In genomic region chr17:45884021-45884722, GRCm38 (mm10) we compare ENCODE assay signal across 17 mouse cellular contexts.
DNase-seq lines count a peak whose midpoint lies in the region; ATAC-seq and TF ChIP-seq lines count a peak whose summit lies in the region.
"Had no signal": no experiment of that assay in that cellular context is flagged by ENCODE, and none has a peak within 500 bp of the region (broad histone marks: within the 10 kb centered on the region; RNA-seq: fewer than 3 reads in every experiment).

No protein-coding gene starts in this region.

- H3K4me1 ChIP-seq in liver, postnatal 0 days (ENCODE audit: insufficient read depth) = peaks cover 14% of the 10 kb centered on the region
- H3K4me1 ChIP-seq in liver, embryonic 11.5 days (replicated peaks; ENCODE audit: control insufficient read depth, insufficient read depth, low read length) = peaks cover 16% of the 10 kb centered on the region
- H3K4me1 ChIP-seq in forebrain, embryonic 14.5 days (ENCODE audit: control insufficient read depth, insufficient read depth, low read length) = no peaks in the 10 kb centered on the region
- H3K4me1 ChIP-seq: forebrain, embryonic 15.5 days had no signal

- TF ChIP-seq EP300 in liver, postnatal 0 days (IDR thresholded peaks at IDR 0.05; ENCODE audit: low read depth) = no peak

- no peak for TF ChIP-seq CTCF in liver, postnatal 0 days (IDR thresholded peaks at IDR 0.05; ENCODE audit: low read depth)

- DNase-seq in liver, postnatal 0 days = no peak
- DNase-seq in liver, embryonic 11.5 days (ENCODE audit: low spot score) = no peak
- peak; percentile 84 to 86 for DNase-seq in kidney, adult 8-10 months
- DNase-seq in kidney, postnatal 36 days = peak; percentile 84 to 90
- no peak for DNase-seq in forebrain, embryonic 14.5 days (ENCODE audit: low spot score)
- DNase-seq in lung, postnatal 10 days = no peak
- DNase-seq in retina, embryonic 14.5 days (ENCODE audit: low spot score) = no peak
- DNase-seq: adrenal gland, postnatal 10 days; cerebellum, postnatal 10 days; gastrocnemius, postnatal 36 days; liver, embryonic 13.5 days; thymus, adult 2 months had no signal

- 43% methylated on average over 9 of the region's 9 CpGs for WGBS in liver, postnatal 0 days (ENCODE audit: insufficient replicate concordance)
- WGBS in liver, embryonic 11.5 days = 53% methylated on average over 9 of the region's 9 CpGs
- WGBS in forebrain, embryonic 14.5 days = 81% methylated on average over 9 of the region's 9 CpGs

- H3K27ac ChIP-seq in liver, postnatal 0 days (ENCODE audit: low read depth) = peak overlapping the region; percentile 74
- H3K27ac ChIP-seq in liver, embryonic 11.5 days (ENCODE audit: low read depth, low read length) = no peak overlapping the region
- H3K27ac ChIP-seq in forebrain, embryonic 14.5 days (ENCODE audit: low read depth, low read length) = no peak overlapping the region
- H3K27ac ChIP-seq: embryonic facial prominence, embryonic 12.5 days; forebrain, embryonic 15.5 days; midbrain, embryonic 13.5 days; neural tube, embryonic 12.5 days had no signal

- ATAC-seq in liver, postnatal 0 days = no peak
- no peak for ATAC-seq in liver, embryonic 11.5 days (replicated peaks; ENCODE audit: low FRiP score)
- no peak for ATAC-seq in forebrain, embryonic 14.5 days
- ATAC-seq: forebrain, embryonic 15.5 days; lung, postnatal 0 days; midbrain, embryonic 13.5 days had no signal

- no peak overlapping the region for H3K4me3 ChIP-seq in liver, postnatal 0 days (ENCODE audit: low read depth, low read length)
- H3K4me3 ChIP-seq in liver, embryonic 11.5 days (ENCODE audit: low read depth, low read length) = no peak overlapping the region
- no peak overlapping the region for H3K4me3 ChIP-seq in forebrain, embryonic 14.5 days (ENCODE audit: low read depth, low read length)
- H3K4me3 ChIP-seq: embryonic facial prominence, embryonic 12.5 days; forebrain, embryonic 15.5 days; liver, embryonic 13.5 days; midbrain, embryonic 13.5 days; neural tube, embryonic 12.5 days had no signal

- no peaks in the 10 kb centered on the region for H3K9me3 ChIP-seq in liver, postnatal 0 days (ENCODE audit: low read length)
- no peaks in the 10 kb centered on the region for H3K9me3 ChIP-seq in liver, embryonic 11.5 days (ENCODE audit: control insufficient read depth, low read length)
- H3K9me3 ChIP-seq in forebrain, embryonic 14.5 days (replicated peaks; ENCODE audit: control insufficient read depth, low read length) = no peaks in the 10 kb centered on the region
- H3K9me3 ChIP-seq: embryonic facial prominence, embryonic 12.5 days; forebrain, embryonic 15.5 days; liver, embryonic 13.5 days; midbrain, embryonic 13.5 days; neural tube, embryonic 12.5 days had no signal

- H3K4me2 ChIP-seq in liver, postnatal 0 days (ENCODE audit: low read depth, low read length) = peak overlapping the region; percentile 32; the same call in 1 of the 2 replicates
- H3K4me2 ChIP-seq in liver, embryonic 11.5 days = no peak overlapping the region
- H3K4me2 ChIP-seq in forebrain, embryonic 14.5 days (ENCODE audit: low read length) = no peak overlapping the region
- H3K4me2 ChIP-seq: embryonic facial prominence, embryonic 12.5 days; forebrain, embryonic 15.5 days; liver, embryonic 13.5 days; midbrain, embryonic 13.5 days; neural tube, embryonic 12.5 days had no signal

- no peaks in the 10 kb centered on the region for H3K27me3 ChIP-seq in liver, postnatal 0 days (ENCODE audit: insufficient read depth, low read length)
- no peaks in the 10 kb centered on the region; the same call in none of the 2 replicates for H3K27me3 ChIP-seq in liver, embryonic 11.5 days (replicated peaks; ENCODE audit: control insufficient read depth, insufficient read depth, low read length)
- H3K27me3 ChIP-seq in forebrain, embryonic 14.5 days (replicated peaks; ENCODE audit: control insufficient read depth, insufficient read depth, low read length) = no peaks in the 10 kb centered on the region
- H3K27me3 ChIP-seq: embryonic facial prominence, embryonic 12.5 days; forebrain, embryonic 15.5 days; neural tube, embryonic 12.5 days had no signal

- no peak overlapping the region for H3K9ac ChIP-seq in liver, postnatal 0 days (replicated peaks)
- H3K9ac ChIP-seq in liver, embryonic 11.5 days (ENCODE audit: low read depth, low read length) = no peak overlapping the region
- no peak overlapping the region for H3K9ac ChIP-seq in forebrain, embryonic 14.5 days (ENCODE audit: low read length)
- H3K9ac ChIP-seq: embryonic facial prominence, embryonic 12.5 days; forebrain, embryonic 15.5 days; liver, embryonic 13.5 days; midbrain, embryonic 13.5 days; neural tube, embryonic 12.5 days had no signal

- no peaks in the 10 kb centered on the region for H3K36me3 ChIP-seq in liver, postnatal 0 days (replicated peaks; ENCODE audit: insufficient read depth, low read length)
- no peaks in the 10 kb centered on the region for H3K36me3 ChIP-seq in liver, embryonic 11.5 days (ENCODE audit: control insufficient read depth, insufficient read depth, low read length)
- H3K36me3 ChIP-seq in forebrain, embryonic 14.5 days (ENCODE audit: control insufficient read depth, insufficient read depth, low read length) = no peaks in the 10 kb centered on the region
- H3K36me3 ChIP-seq: embryonic facial prominence, embryonic 12.5 days; forebrain, embryonic 15.5 days; liver, embryonic 13.5 days; midbrain, embryonic 13.5 days; neural tube, embryonic 12.5 days had no signal

Comparison
In these comparisons a context has a peak if more than half of its experiments do, and no peak if none do; other contexts are left out.
1. DNase-seq: peak in kidney, adult 8-10 months (2 of 2) and kidney, postnatal 36 days (2 of 2); none in liver, postnatal 0 days (single experiment), liver, embryonic 11.5 days (single experiment), forebrain, embryonic 14.5 days (single experiment), lung, postnatal 10 days (single experiment) and retina, embryonic 14.5 days (single experiment).